Comparison of ENCODE assay signal across 26 mouse cellular contexts in genomic region chr8:126098886-126099285, GRCm38 (mm10).
DNase-seq lines count a peak whose midpoint lies in the region; ATAC-seq lines count a peak whose summit lies in the region.
"Had no signal": no experiment of that assay in that cellular context is flagged by ENCODE, and none has a peak within 500 bp of the region (broad histone marks: within the 10 kb centered on the region; RNA-seq: fewer than 3 reads in every experiment).

No protein-coding gene starts in this region.

- no peak overlapping the region for H3K4me3 ChIP-seq in kidney, embryonic 16.5 days (ENCODE audit: low read length)
- H3K4me3 ChIP-seq: embryonic facial prominence, embryonic 10.5 days; embryonic facial prominence, embryonic 13.5 days; erythroblast, embryonic 14.5 days; forebrain, embryonic 12.5 days; forebrain, embryonic 15.5 days; heart, adult 2 months; heart, embryonic 10.5 days; heart, embryonic 13.5 days; hindbrain, embryonic 12.5 days; hindbrain, embryonic 15.5 days had no signal

- no peak overlapping the region for H3K4me2 ChIP-seq in kidney, embryonic 16.5 days (replicated peaks; ENCODE audit: low read depth, low read length)
- H3K4me2 ChIP-seq: embryonic facial prominence, embryonic 13.5 days; forebrain, embryonic 12.5 days; forebrain, embryonic 15.5 days; heart, embryonic 13.5 days; hindbrain, embryonic 12.5 days; hindbrain, embryonic 15.5 days had no signal

- H3K27me3 ChIP-seq in kidney, embryonic 16.5 days (ENCODE audit: insufficient read depth, low read length): no peaks in the 10 kb centered on the region
- H3K27me3 ChIP-seq: embryonic facial prominence, embryonic 13.5 days; forebrain, embryonic 12.5 days; forebrain, embryonic 15.5 days; heart, embryonic 13.5 days; hindbrain, embryonic 15.5 days had no signal

- no peak overlapping the region for H3K27ac ChIP-seq in kidney, embryonic 16.5 days (ENCODE audit: low read length)
- H3K27ac ChIP-seq: embryonic facial prominence, embryonic 10.5 days; embryonic facial prominence, embryonic 13.5 days; forebrain, embryonic 12.5 days; forebrain, embryonic 15.5 days; heart, adult 2 months; heart, embryonic 10.5 days; heart, embryonic 13.5 days; hindbrain, embryonic 12.5 days; hindbrain, embryonic 15.5 days had no signal

- no peaks in the 10 kb centered on the region for H3K36me3 ChIP-seq in kidney, embryonic 16.5 days (ENCODE audit: insufficient read depth, low read length)
- H3K36me3 ChIP-seq: embryonic facial prominence, embryonic 10.5 days; embryonic facial prominence, embryonic 13.5 days; forebrain, embryonic 12.5 days; forebrain, embryonic 15.5 days; heart, embryonic 10.5 days; heart, embryonic 13.5 days; hindbrain, embryonic 12.5 days; hindbrain, embryonic 15.5 days had no signal

- H3K4me1 ChIP-seq in kidney, embryonic 16.5 days (ENCODE audit: insufficient read depth, low read length): no peaks in the 10 kb centered on the region
- H3K4me1 ChIP-seq: embryonic facial prominence, embryonic 13.5 days; forebrain, embryonic 12.5 days; forebrain, embryonic 15.5 days; heart, embryonic 13.5 days; hindbrain, embryonic 15.5 days had no signal

- no peak for ATAC-seq in kidney, embryonic 16.5 days (ENCODE audit: low FRiP score, low TSS enrichment)
- ATAC-seq: CD4-positive, CD25-positive, alpha-beta regulatory T cell, adult 4 months; forebrain, embryonic 15.5 days had no signal

- H3K9me3 ChIP-seq in kidney, embryonic 16.5 days (ENCODE audit: low read length): no peaks in the 10 kb centered on the region; the same call in 1 of the 2 replicates
- H3K9me3 ChIP-seq: embryonic facial prominence, embryonic 10.5 days; embryonic facial prominence, embryonic 13.5 days; forebrain, embryonic 12.5 days; forebrain, embryonic 15.5 days; hindbrain, embryonic 12.5 days; hindbrain, embryonic 15.5 days had no signal

- H3K9ac ChIP-seq in kidney, embryonic 16.5 days (replicated peaks; ENCODE audit: low read length): no peak overlapping the region
- H3K9ac ChIP-seq: embryonic facial prominence, embryonic 13.5 days; forebrain, embryonic 12.5 days; forebrain, embryonic 15.5 days; heart, embryonic 13.5 days; hindbrain, embryonic 12.5 days; hindbrain, embryonic 15.5 days had no signal

- WGBS in kidney, embryonic 16.5 days: 83% methylated on average over 6 of the region's 6 CpGs

- peak; percentile 33 for DNase-seq in kidney, adult 18-20 months
- peak; percentile 84 for DNase-seq in kidney, adult 9 months
- no peak for DNase-seq in kidney, postnatal 14 days
- peak; percentile 39 to 74 for DNase-seq in kidney, postnatal 36 days
- no peak for DNase-seq in adrenal gland, postnatal 14 days
- DNase-seq: adrenal gland, adult 2 months; adrenal gland, postnatal 25 days; cerebellum, adult 11-12 months; cerebellum, adult 8-10 months; cerebellum, postnatal 10 days; cerebellum, postnatal 36 days; embryo, embryonic 11 days; gastrocnemius, postnatal 25 days; heart, adult 2 months; heart, postnatal 14 days had no signal

Comparison
In these comparisons a context has a peak if more than half of its experiments do, and no peak if none do; other contexts are left out.
1. DNase-seq: peak in kidney, adult 18-20 months (single experiment), kidney, adult 9 months (single experiment) and kidney, postnatal 36 days (2 of 2); none in kidney, postnatal 14 days (single experiment) and adrenal gland, postnatal 14 days (single experiment).